Mouse (Mus musculus) MEL (cell line): ENCODE data around the gene Ddit4. TPM values are rescaled to one million over a fixed set of nuclear protein-coding genes. Genes with fewer than 3 reads are reported as not detected.
A peak's percentile ranks its signal among the peaks of the same experiment; 100 is the strongest.

ENCODE experiments used
- DNase-seq: peaks from one replicate; pipeline ENCODE4 v3.0.0; 2011; ENCODE audit warnings: low read depth, low spot score
- H3K27ac ChIP-seq: 2 replicates; pipeline ENCODE4 v1.5.1; 2012; ENCODE audit warnings: low read depth, mild to moderate bottlenecking, control low read depth, low read length, moderate library complexity; ENCODE audit not compliant: control insufficient read depth
- H3K27me3 ChIP-seq, 2 experiments: fragments of 150-350 bp in 1 of 2; sonication (generic) in 1 of 2; 2 replicates each; pipeline ENCODE4 v1.6.1; 2012; ENCODE audit warnings: low read length in 2 of 2, mild to moderate bottlenecking in 2 of 2, improper control_type of control experiment in 1 of 2, moderate library complexity in 1 of 2; ENCODE audit not compliant: insufficient read depth in 2 of 2, control insufficient read depth in 1 of 2
- H3K36me3 ChIP-seq, 2 experiments: 2 replicates each; pipeline ENCODE4 v1.6.1; 2012 to 2014; ENCODE audit warnings: low read length in 2 of 2, improper control_type of control experiment in 1 of 2, inconsistent platforms in 1 of 2, mild to moderate bottlenecking in 1 of 2; ENCODE audit not compliant: insufficient read depth in 2 of 2, control insufficient read depth in 1 of 2
- H3K4me1 ChIP-seq, 2 experiments: fragments of 150-350 bp in 1 of 2; sonication (generic) in 1 of 2; 2 replicates each; pipeline ENCODE4 v1.6.1; 2012; ENCODE audit warnings: low read length in 2 of 2, improper control_type of control experiment in 1 of 2, mild to moderate bottlenecking in 1 of 2; ENCODE audit not compliant: insufficient read depth in 2 of 2, control insufficient read depth in 1 of 2
- H3K4me3 ChIP-seq, 2 experiments: fragments of 150-350 bp in 1 of 2; sonication (generic) in 1 of 2; 2 replicates each; pipeline ENCODE4 v1.5.1; 2012; ENCODE audit warnings: low read depth in 2 of 2, low read length in 2 of 2, mild to moderate bottlenecking in 2 of 2, moderate library complexity in 2 of 2, control low read depth in 1 of 2, improper control_type of control experiment in 1 of 2; ENCODE audit not compliant: control insufficient read depth in 1 of 2, insufficient read depth in 1 of 2
- H3K79me2 ChIP-seq: 2 replicates; pipeline ENCODE4 v1.6.1; 2012; ENCODE audit warnings: mild to moderate bottlenecking, low read length, moderate library complexity; ENCODE audit not compliant: control insufficient read depth, poor library complexity, insufficient read depth
- H3K9ac ChIP-seq: 2 replicates; pipeline ENCODE4 v1.6.1; 2012; ENCODE audit warnings: low read depth, mild to moderate bottlenecking, control low read depth, low read length, moderate library complexity; ENCODE audit not compliant: control insufficient read depth, poor library complexity, severe bottlenecking
- H3K9me3 ChIP-seq: fragments of 150-350 bp; sonication (generic); replicated peaks from 2 replicates; pipeline ENCODE4 v1.6.1; 2012; ENCODE audit warnings: mild to moderate bottlenecking, low read length, improper control_type of control experiment, moderate library complexity; ENCODE audit not compliant: insufficient read depth
- ELF1 ChIP-seq: IDR thresholded peaks from 2 replicates; pipeline ENCODE4 v1.6.1; 2014; ENCODE audit warnings: low read depth, mild to moderate bottlenecking, inconsistent platforms, low read length, improper control_type of control experiment, moderate library complexity
- GATA1 ChIP-seq: IDR thresholded peaks from 2 replicates; pipeline ENCODE4 v1.6.1; 2011; ENCODE audit warnings: low read depth, low read length, improper control_type of control experiment
- MYB ChIP-seq: IDR thresholded peaks from 2 replicates; pipeline ENCODE4 v1.6.1; 2011; ENCODE audit warnings: mild to moderate bottlenecking, low read depth, low read length, improper control_type of control experiment
- RCOR1 ChIP-seq: IDR thresholded peaks from 2 replicates; pipeline ENCODE4 v1.6.1; 2012; ENCODE audit warnings: low read depth, mild to moderate bottlenecking, inconsistent platforms, low read length, improper control_type of control experiment
- SMC3 ChIP-seq: IDR thresholded peaks from 2 replicates; pipeline ENCODE4 v1.6.1; 2011; ENCODE audit warnings: low read depth, low read length, improper control_type of control experiment
- TCF12 ChIP-seq: IDR thresholded peaks from 2 replicates; pipeline ENCODE4 v1.6.1; 2014; ENCODE audit warnings: low read depth, mild to moderate bottlenecking, inconsistent platforms, low read length, improper control_type of control experiment, moderate library complexity
- ZNF384 ChIP-seq: IDR thresholded peaks from 2 replicates; pipeline ENCODE4 v1.6.1; 2012; ENCODE audit warnings: low read depth, mild to moderate bottlenecking, inconsistent platforms, low read length, improper control_type of control experiment
- polyA plus RNA-seq, 2 experiments: library from polyadenylated mRNA; stranded (reverse) in 1 of 2; unstranded in 1 of 2; fragments of >175 nt in 1 of 2; fragments of >200 nt in 1 of 2; gene quantifications; 2 replicates each; pipeline versions ENCODE4 v1.2.1 to v1.2.4; 2012; ENCODE audit warnings: low replicate concordance in 2 of 2, low read depth in 1 of 2; ENCODE audit not compliant: insufficient read length in 2 of 2, insufficient read depth in 1 of 2, missing spikeins in 1 of 2
- total RNA-seq: library from RNA; depleted of rRNA; stranded (reverse); fragments of 300-350 nt; gene quantifications from 2 replicates; pipeline ENCODE4 v1.2.3, GENCODE M21; 2012

Gene Ddit4
- total and polyA plus RNA-seq, 3 experiments = 2.6 to 11.6 TPM; not detected in 1

- DNase-seq = no peak
- Histone ChIP-seq H3K4me3 (no peak overlapping the region), H3K36me3 (peaks cover 0 to 8% of the 10 kb centered on the region in 2 experiments; a peak in 1 of 4 replicates), H3K4me1 (peaks cover 4 to 10% of the 10 kb centered on the region in 2 experiments), H3K79me2 (peaks cover 3% of the 10 kb centered on the region; the same call in 1 of the 2 replicates), H3K9ac (no peak overlapping the region)
- TF ChIP-seq ELF1 (no peak), TCF12 (no peak)
- TF ChIP-seq, all 39 proteins: peak for 0
- H3K27me3 ChIP-seq = peaks cover 0 to 6% of the 10 kb centered on the region in 2 experiments
- H3K9me3 ChIP-seq = no peaks in the 10 kb centered on the region
- no peak overlapping the region for H3K27ac ChIP-seq
These were observed 5.8 kb upstream of the Ddit4 start for GRCm38 (mm10) chr10:59957171-59958149.

- TF ChIP-seq SMC3 = no peak
- no peak for TF ChIP-seq RCOR1
- no peak for TF ChIP-seq GATA1
- TF ChIP-seq, all 39 proteins: peak for 0
- H3K27me3 ChIP-seq = peaks cover 0 to 6% of the 10 kb centered on the region in 2 experiments
- DNase-seq = no peak
These were observed 5.0 kb upstream of the Ddit4 start for GRCm38 (mm10) chr10:59956681-59957080.

GRCm38 (mm10) chr10:59953564-59954039, 2.0 kb upstream of the Ddit4 start:
- Histone ChIP-seq H3K79me2 (peaks cover 18% of the 10 kb centered on the region), H3K4me3 (no peak overlapping the region), H3K27ac (peak overlapping the region; percentile 98), H3K36me3 (peaks cover 0 to 24% of the 10 kb centered on the region in 2 experiments; a peak in 2 of 4 replicates), H3K9me3 (no peaks in the 10 kb centered on the region), H3K4me1 (peaks cover 12 to 23% of the 10 kb centered on the region in 2 experiments), H3K27me3 (peaks cover 0 to 6% of the 10 kb centered on the region in 2 experiments), H3K9ac (no peak overlapping the region; the same call in 1 of the 2 replicates)
- peak; percentile 66 for DNase-seq
- TF ChIP-seq MYB (no peak), ZNF384 (peak; percentile 84)

More at GRCm38 (mm10) chr10:59956681-59957080, 5.0 kb upstream of the Ddit4 start:
- Histone ChIP-seq H3K9ac (no peak overlapping the region), H3K27ac (no peak overlapping the region), H3K9me3 (no peaks in the 10 kb centered on the region), H3K4me1 (peaks cover 4 to 10% of the 10 kb centered on the region in 2 experiments), H3K79me2 (peaks cover 6% of the 10 kb centered on the region; the same call in 1 of the 2 replicates), H3K4me3 (no peak overlapping the region), H3K36me3 (peaks cover 0 to 8% of the 10 kb centered on the region in 2 experiments; a peak in 1 of 4 replicates)
